Mouse (Mus musculus) effector memory CD4-positive, alpha-beta T cell, adult 7 months (primary cell): ENCODE data around the gene Kyat1. TPM values are rescaled to one million over a fixed set of nuclear protein-coding genes. Genes with fewer than 3 reads are reported as not detected.

Experiments
- polyA plus RNA-seq: library from polyadenylated mRNA; unstranded; fragments of 100-300 nt; shearing (Covaris generic); gene quantifications from one replicate; pipeline ENCODE4 v1.2.1, GENCODE M21; 2017

Gene Kyat1
- polyA plus RNA-seq = 7.8 TPM

GRCm38 (mm10) chr2:30205629-30206357 is at the start of gene Kyat1:
Gene Kyat1 (minus strand): TSS chr2:30205847.

DNA sequence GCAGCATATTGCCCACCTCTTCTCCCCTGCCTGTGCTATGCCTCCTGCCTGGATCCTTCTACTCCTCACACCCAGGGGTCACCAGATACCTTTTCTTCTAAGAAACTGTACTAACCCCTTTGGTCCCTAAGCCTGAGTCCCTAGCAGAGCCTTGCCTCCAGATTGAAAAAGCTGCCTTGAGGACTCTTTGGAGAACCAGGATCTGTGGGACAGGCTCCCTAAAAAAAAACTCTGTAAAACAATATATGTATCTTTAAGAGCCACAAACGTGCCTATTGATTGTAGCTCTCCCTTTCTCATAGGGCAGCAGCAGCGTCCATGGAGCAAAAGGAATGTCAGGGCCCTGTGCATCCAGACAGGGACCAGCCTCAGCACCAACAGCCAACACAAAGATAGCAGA is 34.6 kb upstream of the Kyat1 start, which contains the start of gene Gm28035:
Gene Gm28035 (plus strand): TSS at position 301 of the 400 bp plus-strand sequence.

GRCm38 (mm10) chr2:30237199-30237880 is 31.7 kb upstream of the Kyat1 start, which contains the start of gene Lrrc8a:
Gene Lrrc8a (plus strand): TSS chr2:30237715.

GRCm38 (mm10) chr2:30177700-30178675 is 27.7 kb downstream of the Kyat1 start, which contains the start of gene Spout1:
Gene Spout1 (minus strand): TSS chr2:30178459.

GRCm38 (mm10) chr2:30171371-30171996 is 34.2 kb downstream of the Kyat1 start, which contains the start of gene Endog:
Gene Endog (plus strand): TSS chr2:30171493.

Other genes starting within 250 kb of the Kyat1 start
- 87.7 TPM for gene Sptan1, start 240.3 kb downstream of the Kyat1 start, polyA plus RNA-seq
- 2.3 TPM for gene Wdr34, start 157.0 kb downstream of the Kyat1 start, polyA plus RNA-seq
- 287 TPM for gene Set, start 148.5 kb downstream of the Kyat1 start, polyA plus RNA-seq
- 1.1 TPM for gene Pkn3, start 128.2 kb downstream of the Kyat1 start, polyA plus RNA-seq
- 9.4 TPM for gene Zdhhc12, start 112.2 kb downstream of the Kyat1 start, polyA plus RNA-seq
- gene Zer1, start 81.3 kb downstream of the Kyat1 start, polyA plus RNA-seq = 21.4 TPM
- 5.4 TPM for gene Tbc1d13, start 72.1 kb downstream of the Kyat1 start, polyA plus RNA-seq
- gene Endog, start 34.4 kb downstream of the Kyat1 start, polyA plus RNA-seq = 23.6 TPM
- gene Spout1, start 27.4 kb downstream of the Kyat1 start, polyA plus RNA-seq = 28.2 TPM
- gene Lrrc8a, start 31.9 kb upstream of the Kyat1 start, polyA plus RNA-seq = 3.4 TPM
- 1.6 TPM for gene Gm28035, start 34.7 kb upstream of the Kyat1 start, polyA plus RNA-seq
- gene Phyhd1, start 60.4 kb upstream of the Kyat1 start, polyA plus RNA-seq = 1.5 TPM
- gene Gm28038, start 75.2 kb upstream of the Kyat1 start, polyA plus RNA-seq = not detected
- gene Dolk, start 80.5 kb upstream of the Kyat1 start, polyA plus RNA-seq = 6.4 TPM
- 16.6 TPM for gene Nup188, start 80.5 kb upstream of the Kyat1 start, polyA plus RNA-seq
- gene Sh3glb2, start 153.5 kb upstream of the Kyat1 start, polyA plus RNA-seq = 79.2 TPM
- 4.6 TPM for gene Miga2, start 158.4 kb upstream of the Kyat1 start, polyA plus RNA-seq
- 20.8 TPM for gene Dolpp1, start 186.4 kb upstream of the Kyat1 start, polyA plus RNA-seq
- 11.1 TPM for gene Crat, start 210.0 kb upstream of the Kyat1 start, polyA plus RNA-seq
- 91.0 TPM for gene Ptpa, start 210.2 kb upstream of the Kyat1 start, polyA plus RNA-seq